Mouse (Mus musculus): ENCODE data around the gene Olfr1037.
"Not testable (repeated sequence)": the region's sequence is repeated elsewhere in the genome, so short reads cannot be mapped to it uniquely, and the experiment has no call there.

The Olfr1037 gene

GRCm38 (mm10) chr2:86087285-86087684, at the start of gene Olfr1037:
TSS of gene Olfr1037 (minus strand) at chr2:86087385.
- DNase-seq (ENCODE audit: low read depth, low spot score) = no peak

GRCm38 (mm10) chr2:86135828-86136227, 48.6 kb upstream of the Olfr1037 start, which contains the start of gene Olfr1039:
TSS of gene Olfr1039 (minus strand) at chr2:86135928.
- no peak for DNase-seq (ENCODE audit: low read depth, low spot score)

GRCm38 (mm10) chr2:86080478-86080877, 6.7 kb downstream of the Olfr1037 start:
- not testable (repeated sequence) for DNase-seq (ENCODE audit: low read depth, low spot score)

- DNase-seq (ENCODE audit: low read depth, low spot score) = not testable (repeated sequence)
Observed at GRCm38 (mm10) chr2:86073692-86074091, 13.5 kb downstream of the Olfr1037 start, which contains the start of gene Olfr1036. TSS of gene Olfr1036 (plus strand) at chr2:86073992.

GRCm38 (mm10) chr2:86070189-86070588, 17.0 kb downstream of the Olfr1037 start:
- DNase-seq (ENCODE audit: low read depth, low spot score) = no peak

- not testable (repeated sequence) for DNase-seq (ENCODE audit: low read depth, low spot score)
Observed at GRCm38 (mm10) chr2:86063766-86064165, 23.4 kb downstream of the Olfr1037 start.

GRCm38 (mm10) chr2:86050777-86051176, 36.4 kb downstream of the Olfr1037 start:
- DNase-seq (ENCODE audit: low read depth, low spot score) = not testable (repeated sequence)

GRCm38 (mm10) chr2:86045561-86045960, 41.6 kb downstream of the Olfr1037 start, which contains the start of gene Olfr1034:
TSS of gene Olfr1034 (plus strand) at chr2:86045861.
- DNase-seq (ENCODE audit: low read depth, low spot score) = no peak
